Mouse (Mus musculus): ENCODE measurements at regions not wholly inside any gene's neighbourhood (a gene's known extent, or its start where the extent isn't known, plus 50 kb on each side); places are given as distances from the start of the nearest gene placed in this dataset.

DNA sequence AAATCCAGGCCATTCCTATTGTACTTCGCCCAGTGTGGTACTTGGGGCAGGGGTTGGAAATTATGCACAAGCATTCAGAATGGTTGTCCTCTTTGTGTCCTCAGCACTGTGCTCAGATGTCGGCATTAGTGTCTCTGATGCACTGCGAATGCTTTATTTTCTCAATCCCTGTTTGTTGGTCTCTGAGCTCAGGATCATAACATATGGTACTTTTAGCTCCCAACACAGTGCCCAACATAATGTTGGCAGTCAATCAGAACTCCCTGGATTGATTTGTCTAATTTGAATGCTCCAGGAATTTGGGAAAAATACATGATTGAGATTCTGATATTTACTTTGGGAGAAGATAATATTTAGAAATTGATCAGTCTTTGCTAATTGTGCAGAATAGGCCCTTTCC lies 434.7 kb downstream of the Nbas start:
- H3K4me1 ChIP-seq (ENCODE audit: control insufficient read depth, insufficient read depth, low read length), result peaks cover 6% of the 10 kb centered on the region
- no peak overlapping the region for H3K4me3 ChIP-seq (ENCODE audit: insufficient read depth, low read length)
- no peak overlapping the region for H3K27ac ChIP-seq (ENCODE audit: insufficient read depth, low read length)
- TF ChIP-seq CTCF (IDR thresholded peaks at IDR 0.05; ENCODE audit: extremely low read depth, insufficient read depth, low read length), result no peak
- TF ChIP-seq POLR2A (IDR thresholded peaks at IDR 0.05; ENCODE audit: extremely low read depth, insufficient read depth, low read length), result no peak

DNA sequence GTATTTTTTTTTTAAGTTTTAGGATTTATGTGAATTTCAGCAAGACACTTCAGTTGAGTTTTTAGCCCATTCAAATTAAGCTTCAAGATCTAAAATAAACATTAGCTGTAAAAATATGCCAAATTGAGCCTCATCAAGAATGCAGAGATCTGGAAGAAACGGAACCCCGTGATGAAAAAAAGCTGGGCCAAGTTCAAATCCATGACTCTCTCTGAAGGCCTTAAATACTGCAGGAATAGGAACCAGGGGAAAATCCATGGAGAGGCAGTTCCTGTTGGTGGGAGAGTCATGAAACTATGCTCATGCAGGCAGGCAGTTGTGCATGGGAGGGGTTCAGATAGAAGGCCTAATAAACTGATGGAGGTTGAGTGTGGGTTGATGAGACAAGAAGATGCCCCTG lies 430.9 kb downstream of the Nbas start:
- Histone ChIP-seq H3K4me3 (ENCODE audit: insufficient read depth, low read length) (no peak overlapping the region), H3K4me1 (ENCODE audit: control insufficient read depth, insufficient read depth, low read length) (peaks cover 6% of the 10 kb centered on the region)
- TF ChIP-seq POLR2A (IDR thresholded peaks at IDR 0.05; ENCODE audit: extremely low read depth, insufficient read depth, low read length), result no peak
- TF ChIP-seq CTCF (IDR thresholded peaks at IDR 0.05; ENCODE audit: extremely low read depth, insufficient read depth, low read length), result no peak

DNA sequence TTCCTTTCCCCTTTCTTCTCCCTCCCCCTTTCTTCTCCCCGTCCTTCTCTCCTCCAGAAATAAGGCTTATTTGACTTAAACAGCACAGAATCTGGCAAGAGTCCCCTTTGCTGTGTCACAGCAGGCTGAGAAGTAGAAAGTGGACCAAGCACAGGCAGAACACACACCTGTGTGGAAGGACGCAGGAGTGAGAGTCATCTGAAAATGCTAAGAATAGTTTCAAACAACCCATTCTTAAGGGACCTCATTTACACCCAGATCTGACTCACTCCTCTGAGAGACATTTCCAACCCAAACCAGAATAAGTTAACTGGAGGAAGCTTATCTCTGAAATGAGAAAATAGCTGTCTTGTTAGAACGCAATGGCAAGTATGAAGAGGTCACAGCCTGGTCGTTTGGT lies 429.9 kb downstream of the Nbas start:
- H3K27ac ChIP-seq (ENCODE audit: insufficient read depth, low read length), result peak overlapping the region; percentile 28; the same call in 1 of the 2 replicates
- TF ChIP-seq POLR2A (IDR thresholded peaks at IDR 0.05; ENCODE audit: extremely low read depth, insufficient read depth, low read length), result no peak
- no peak for TF ChIP-seq CTCF (IDR thresholded peaks at IDR 0.05; ENCODE audit: extremely low read depth, insufficient read depth, low read length)
- no peak overlapping the region for H3K4me3 ChIP-seq (ENCODE audit: insufficient read depth, low read length)
- peaks cover 6% of the 10 kb centered on the region for H3K4me1 ChIP-seq (ENCODE audit: control insufficient read depth, insufficient read depth, low read length)

More for the DNA sequence above, 430.9 kb downstream of the Nbas start:
- no peak overlapping the region for H3K27ac ChIP-seq (ENCODE audit: insufficient read depth, low read length)

DNA sequence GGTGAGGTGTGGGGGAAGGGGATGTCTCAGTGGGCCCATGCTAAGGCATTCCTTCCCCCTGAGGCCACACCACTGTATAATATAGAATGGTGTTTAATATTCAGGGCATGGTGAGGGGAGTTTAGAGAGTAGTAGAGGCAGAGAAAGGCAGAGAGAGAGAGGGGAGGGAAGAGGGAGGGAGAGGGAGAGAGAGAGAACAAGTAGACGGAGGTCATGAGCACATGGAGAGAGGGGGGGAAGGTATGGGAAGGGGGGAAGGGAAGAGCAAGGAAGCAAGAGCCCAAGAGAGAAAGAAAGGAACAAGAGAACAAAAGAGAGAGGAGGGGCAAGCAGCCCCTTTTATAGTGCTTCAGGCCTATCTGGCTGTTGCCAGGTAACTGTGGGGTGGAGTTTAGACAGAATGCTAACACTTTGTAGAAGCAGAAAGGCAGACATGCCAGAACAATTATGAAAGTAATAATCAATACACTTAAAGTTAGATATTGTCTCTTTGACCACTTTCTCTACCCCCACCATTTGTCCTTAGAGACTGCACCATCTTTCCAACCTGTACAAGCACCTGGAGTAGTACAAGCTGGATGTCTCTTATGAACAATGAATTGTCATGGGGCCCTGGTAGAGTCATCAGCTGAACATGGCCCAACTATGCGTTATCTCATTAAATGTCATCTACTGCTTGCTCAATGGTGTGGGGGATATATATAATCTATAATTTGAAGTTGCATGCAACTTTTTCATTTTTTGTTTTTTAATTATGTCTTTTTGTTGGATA lies 422.6 kb downstream of the Nbas start:
- H3K4me1 ChIP-seq (ENCODE audit: control insufficient read depth, insufficient read depth, low read length), result no peaks in the 10 kb centered on the region
- TF ChIP-seq POLR2A (IDR thresholded peaks at IDR 0.05; ENCODE audit: extremely low read depth, insufficient read depth, low read length), result no peak
- TF ChIP-seq CTCF (IDR thresholded peaks at IDR 0.05; ENCODE audit: extremely low read depth, insufficient read depth, low read length), result no peak
- H3K4me3 ChIP-seq (ENCODE audit: insufficient read depth, low read length), result no peak overlapping the region
- no peak overlapping the region for H3K27ac ChIP-seq (ENCODE audit: insufficient read depth, low read length)

DNA sequence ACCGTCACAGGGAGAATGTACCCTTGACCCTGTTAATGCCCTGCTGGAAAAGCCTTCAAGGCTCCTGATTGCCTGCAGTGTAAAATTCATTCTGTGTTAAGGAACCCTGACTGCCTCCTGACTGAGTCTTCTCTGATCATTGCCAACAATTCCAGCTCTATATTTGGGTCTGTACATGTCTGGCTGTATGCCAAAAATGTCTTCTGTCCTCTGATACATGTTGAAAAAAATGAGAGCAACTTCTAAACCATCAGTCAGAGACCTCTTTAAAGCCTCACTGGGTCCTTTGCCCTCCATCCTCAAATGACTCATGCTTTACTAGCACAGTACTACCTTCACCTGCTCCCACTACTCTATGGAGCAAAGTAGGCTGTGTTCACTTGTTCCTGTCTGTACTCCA lies 408.3 kb downstream of the Nbas start:
- Histone ChIP-seq H3K4me3 (ENCODE audit: insufficient read depth, low read length) (no peak overlapping the region), H3K4me1 (ENCODE audit: control insufficient read depth, insufficient read depth, low read length) (no peaks in the 10 kb centered on the region), H3K27ac (ENCODE audit: insufficient read depth, low read length) (no peak overlapping the region)
- no peak for TF ChIP-seq POLR2A (IDR thresholded peaks at IDR 0.05; ENCODE audit: extremely low read depth, insufficient read depth, low read length)
- TF ChIP-seq CTCF (IDR thresholded peaks at IDR 0.05; ENCODE audit: extremely low read depth, insufficient read depth, low read length), result no peak

DNA sequence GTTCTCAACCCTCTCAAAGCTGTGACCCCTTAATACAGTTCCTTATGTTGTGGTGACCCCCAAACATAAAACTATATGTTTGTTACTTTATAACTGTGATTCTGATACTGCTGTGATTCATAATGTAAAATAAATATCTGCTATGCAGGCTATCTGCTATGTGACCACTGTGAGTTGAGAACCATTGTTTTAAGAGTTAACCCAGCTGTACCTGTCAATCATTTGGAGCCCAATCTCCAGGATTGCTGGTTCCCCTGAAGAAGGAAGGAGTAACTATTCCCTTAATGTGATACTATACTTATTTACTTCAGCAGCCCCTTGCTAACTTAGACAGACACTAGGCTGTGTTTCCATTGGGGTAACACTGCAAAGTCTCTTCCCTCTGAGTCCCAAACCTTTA lies 400.5 kb downstream of the Nbas start:
- Histone ChIP-seq H3K4me3 (ENCODE audit: insufficient read depth, low read length) (no peak overlapping the region), H3K4me1 (ENCODE audit: control insufficient read depth, insufficient read depth, low read length) (no peaks in the 10 kb centered on the region), H3K27ac (ENCODE audit: insufficient read depth, low read length) (no peak overlapping the region)
- no peak for TF ChIP-seq CTCF (IDR thresholded peaks at IDR 0.05; ENCODE audit: extremely low read depth, insufficient read depth, low read length)
- TF ChIP-seq POLR2A (IDR thresholded peaks at IDR 0.05; ENCODE audit: extremely low read depth, insufficient read depth, low read length), result no peak

DNA sequence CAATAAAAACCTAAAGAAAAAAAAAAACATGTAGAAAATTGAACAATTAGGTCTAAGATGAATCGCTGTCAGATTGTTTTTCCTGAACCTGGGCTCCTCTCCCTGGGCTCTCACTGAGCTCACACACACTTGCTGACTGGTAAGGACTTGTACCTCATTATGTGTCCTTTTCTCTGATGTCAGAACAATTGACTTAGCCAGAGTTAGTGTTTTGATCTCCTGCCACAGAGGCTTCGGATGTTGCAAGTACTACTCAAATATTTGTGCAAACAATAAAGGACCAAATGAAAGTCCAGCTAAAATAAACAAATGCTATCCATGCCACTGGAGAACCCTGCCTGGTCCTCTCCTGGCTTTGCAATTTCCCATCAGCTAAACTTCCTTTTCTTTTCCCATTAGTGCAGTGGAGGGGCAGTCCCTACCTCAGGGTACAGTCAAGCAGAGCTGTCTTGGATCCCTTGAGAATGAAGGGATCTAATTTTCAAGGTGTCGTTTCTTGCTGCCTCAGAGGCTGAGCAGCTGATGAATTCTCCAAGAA lies 399.6 kb downstream of the Nbas start:
- Histone ChIP-seq H3K4me3 (ENCODE audit: insufficient read depth, low read length) (no peak overlapping the region), H3K4me1 (ENCODE audit: control insufficient read depth, insufficient read depth, low read length) (no peaks in the 10 kb centered on the region), H3K27ac (ENCODE audit: insufficient read depth, low read length) (no peak overlapping the region)
- TF ChIP-seq CTCF (IDR thresholded peaks at IDR 0.05; ENCODE audit: extremely low read depth, insufficient read depth, low read length) (no peak), POLR2A (IDR thresholded peaks at IDR 0.05; ENCODE audit: extremely low read depth, insufficient read depth, low read length) (no peak)

DNA sequence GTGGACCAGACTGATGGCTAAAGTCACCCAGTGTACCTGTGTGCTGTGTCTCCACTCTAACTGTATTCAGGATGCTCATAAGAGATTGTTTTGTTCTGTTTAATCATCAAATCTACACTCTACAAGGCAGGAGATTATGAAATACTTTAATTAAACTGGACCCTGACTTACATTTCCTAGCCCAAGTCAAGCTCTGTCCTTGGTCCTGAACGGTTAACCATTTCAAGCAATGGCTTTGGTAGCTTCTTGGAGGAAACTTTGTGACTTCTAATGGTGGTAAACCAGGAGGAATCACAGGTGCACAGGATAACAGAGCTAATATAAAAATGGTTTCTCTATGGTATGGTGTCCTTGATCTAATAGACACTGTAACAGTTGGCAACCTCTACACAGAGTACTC lies 370.4 kb downstream of the Nbas start:
- Histone ChIP-seq H3K4me3 (ENCODE audit: insufficient read depth, low read length) (no peak overlapping the region), H3K27ac (ENCODE audit: insufficient read depth, low read length) (no peak overlapping the region), H3K4me1 (ENCODE audit: control insufficient read depth, insufficient read depth, low read length) (no peaks in the 10 kb centered on the region)
- TF ChIP-seq POLR2A (IDR thresholded peaks at IDR 0.05; ENCODE audit: extremely low read depth, insufficient read depth, low read length) (no peak), CTCF (IDR thresholded peaks at IDR 0.05; ENCODE audit: extremely low read depth, insufficient read depth, low read length) (no peak)

Data from cortical plate, adult 2 months (tissue).